Mouse (Mus musculus) gastrocnemius, adult 18-20 months (tissue): ENCODE data around the gene Kitl. TPM values are rescaled to one million over a fixed set of nuclear protein-coding genes. Genes with fewer than 3 reads are reported as not detected.

Experiments
- DNase-seq: peaks from one replicate; pipeline ENCODE4 v3.0.0; 2021; ENCODE audit warnings: low spot score
- total RNA-seq, 2 experiments: library from RNA; stranded (reverse); gene quantifications; 2 replicates each; pipeline ENCODE4 v1.2.3; 2021

The Kitl gene
- total RNA-seq, 2 experiments from 2014 or later, result 16.3 to 27.7 TPM

DNA sequence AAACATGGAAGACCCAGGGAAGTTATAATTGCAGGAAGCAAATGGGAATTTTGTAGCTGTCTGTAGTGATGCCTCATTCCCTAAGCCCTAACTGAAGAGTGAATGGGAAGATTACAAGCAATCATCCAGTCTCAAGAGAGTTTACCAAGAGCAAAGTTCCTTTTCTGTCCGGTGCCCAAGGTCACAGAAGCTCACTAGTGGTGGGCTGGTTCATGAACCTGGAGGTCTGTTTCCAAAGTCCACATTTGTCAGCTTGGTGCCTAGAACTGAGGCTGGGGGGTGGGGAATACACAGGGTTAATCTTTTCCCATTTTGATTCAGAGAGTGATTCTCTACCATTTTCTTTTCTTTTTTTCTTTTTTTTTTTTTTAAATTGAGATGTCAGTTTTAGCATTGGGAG lies 11.3 kb downstream of the Kitl start:
- DNase-seq, result no peak

DNA sequence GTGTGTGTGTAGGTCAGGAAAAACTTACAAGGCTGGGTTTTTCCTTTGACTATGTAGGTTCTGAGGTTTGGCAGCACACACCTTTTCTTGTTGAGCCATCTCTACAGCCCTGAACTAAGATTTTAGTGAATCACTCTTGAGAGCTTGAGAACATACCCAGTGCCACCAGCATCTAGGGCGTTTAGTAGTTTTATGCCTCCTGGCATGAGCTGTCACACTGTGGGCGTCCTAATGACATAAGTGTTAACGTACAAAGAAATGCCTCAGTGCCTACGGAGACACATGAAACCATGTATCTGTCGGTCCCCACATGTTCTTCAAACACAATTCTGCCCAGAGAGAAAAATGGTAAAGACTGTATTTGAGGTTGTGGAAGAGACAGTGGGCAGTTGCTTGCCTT lies 15.0 kb downstream of the Kitl start:
- no peak for DNase-seq

DNA sequence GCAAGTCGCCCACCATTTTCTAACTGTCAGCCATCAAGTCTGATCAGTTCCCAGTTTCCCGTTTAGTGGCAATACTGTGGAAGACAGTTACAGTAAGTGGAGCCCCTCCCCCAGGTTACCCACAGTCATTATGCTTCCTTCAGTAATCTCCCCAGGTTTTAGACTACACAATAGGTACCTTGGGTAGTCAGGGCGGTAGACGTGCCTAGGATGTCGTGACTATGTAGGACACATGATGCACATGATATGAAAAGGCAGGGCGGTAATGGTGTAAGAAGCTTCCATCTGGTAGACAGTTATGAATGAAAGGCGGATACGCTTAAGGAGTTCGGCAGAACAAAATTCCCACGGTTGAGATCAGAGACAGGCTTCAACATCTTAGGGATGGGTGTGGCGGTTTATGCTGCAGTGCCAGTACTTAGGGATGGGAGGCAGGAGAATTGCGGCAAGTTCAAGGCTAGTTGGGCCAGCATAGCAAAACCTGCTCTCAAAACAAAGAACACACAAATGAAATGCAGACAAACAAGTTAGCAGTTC lies 15.6 kb downstream of the Kitl start:
- DNase-seq, result no peak

DNA sequence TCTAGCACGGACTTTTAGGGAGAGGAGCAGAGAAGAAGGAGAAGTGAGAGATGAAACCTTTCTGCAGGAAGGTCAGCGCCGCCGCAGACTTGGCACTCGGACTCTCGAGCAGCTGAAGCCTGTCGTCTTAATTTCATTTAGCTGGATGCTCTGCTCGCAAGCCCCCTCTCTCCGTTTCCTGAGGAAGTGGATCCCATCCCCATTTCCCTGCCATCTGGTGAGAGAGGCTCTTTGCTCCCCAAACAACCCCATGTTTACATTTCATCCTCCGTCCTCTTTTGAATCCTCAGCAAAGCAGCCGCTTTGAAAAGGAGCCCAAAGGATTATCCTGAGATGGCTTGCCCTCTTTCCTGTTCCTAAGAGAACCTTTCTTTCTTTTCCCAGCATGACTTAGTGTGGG lies 16.2 kb downstream of the Kitl start:
- DNase-seq, result no peak

DNA sequence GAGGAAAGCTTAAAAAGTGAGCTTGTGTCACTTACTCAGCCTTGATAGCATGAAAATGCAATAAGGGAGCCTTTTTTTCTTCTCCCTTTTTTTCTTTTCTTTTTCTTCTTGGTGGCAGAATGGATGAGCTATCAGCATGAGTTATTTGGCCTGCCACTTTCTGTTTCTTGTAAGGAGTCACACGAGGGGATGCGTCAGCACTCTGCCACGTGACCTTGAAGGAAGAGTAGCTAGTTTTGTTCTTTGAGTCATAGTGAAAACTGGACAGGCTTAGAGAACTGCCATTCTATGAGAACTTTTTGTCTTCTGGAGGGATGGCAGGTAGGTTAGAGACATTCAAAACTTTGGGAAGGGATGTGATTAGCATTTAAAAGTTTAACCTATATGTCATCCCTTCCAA lies 17.1 kb downstream of the Kitl start:
- DNase-seq, result peak; percentile 12

DNA sequence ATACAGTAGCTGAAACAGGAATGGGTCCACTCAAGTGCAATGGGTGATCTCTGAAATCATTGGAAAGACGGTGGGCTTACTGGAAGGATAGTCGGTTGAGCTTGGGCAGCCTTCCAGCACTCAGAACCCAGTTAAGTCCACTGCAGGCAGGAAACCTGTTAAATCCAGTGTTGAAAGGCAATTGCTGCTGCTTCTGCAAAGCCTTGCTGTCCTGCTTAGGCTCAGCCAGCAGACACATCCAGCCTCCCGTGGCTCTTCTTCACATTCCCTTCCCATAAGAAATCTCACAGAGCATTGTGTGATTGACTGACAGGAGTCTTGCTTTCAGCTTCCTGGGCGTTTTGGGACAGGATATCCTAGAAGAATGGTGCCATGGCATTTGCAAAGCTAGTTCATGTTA lies 20.6 kb downstream of the Kitl start:
- no peak for DNase-seq

DNA sequence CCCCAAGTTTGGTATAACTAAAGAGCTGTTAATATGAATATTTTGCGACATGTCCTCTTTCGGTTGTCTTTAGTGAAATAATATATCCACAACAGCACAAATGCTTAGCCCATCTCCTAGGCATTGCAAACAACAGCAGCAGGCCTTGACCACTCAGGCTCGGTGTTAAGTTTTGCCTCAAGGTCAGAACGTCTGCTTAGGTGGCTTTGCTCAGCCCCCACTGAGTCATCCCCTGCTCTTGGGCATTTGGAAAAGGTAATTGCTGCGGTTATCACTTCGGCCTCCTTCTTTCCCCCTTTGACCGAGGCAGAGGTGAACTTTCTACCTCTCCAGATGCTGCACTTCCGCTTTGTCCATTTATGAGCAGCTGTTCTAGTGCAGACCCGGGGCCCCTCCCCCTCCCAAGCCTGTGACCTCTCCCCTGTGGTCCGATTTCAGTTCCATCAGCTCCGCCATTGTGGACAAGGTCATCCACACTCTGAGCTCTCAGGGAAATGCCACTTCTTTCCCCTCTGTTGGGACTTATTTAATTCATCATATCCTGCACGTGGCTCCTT lies 23.0 kb downstream of the Kitl start:
- no peak for DNase-seq

DNA sequence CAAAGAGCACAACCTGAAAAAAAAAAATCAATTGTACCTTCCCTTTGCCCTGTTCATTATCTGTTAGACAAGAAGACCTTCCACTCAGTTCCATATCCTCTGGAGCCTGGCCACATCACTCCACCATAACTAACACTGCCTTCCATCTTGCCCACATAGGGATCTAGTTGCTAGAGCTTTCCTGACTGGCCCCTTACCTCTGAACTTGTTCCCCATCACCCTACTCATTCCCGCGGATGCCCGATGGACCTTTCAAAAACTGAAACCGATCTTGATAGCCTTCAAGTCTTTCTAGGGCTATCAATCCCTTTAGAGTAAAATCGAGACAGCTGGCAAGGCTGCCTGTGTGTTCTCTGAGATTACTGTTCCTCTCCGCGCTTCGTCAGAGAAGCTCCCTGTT lies 23.6 kb downstream of the Kitl start:
- DNase-seq, result no peak

DNA sequence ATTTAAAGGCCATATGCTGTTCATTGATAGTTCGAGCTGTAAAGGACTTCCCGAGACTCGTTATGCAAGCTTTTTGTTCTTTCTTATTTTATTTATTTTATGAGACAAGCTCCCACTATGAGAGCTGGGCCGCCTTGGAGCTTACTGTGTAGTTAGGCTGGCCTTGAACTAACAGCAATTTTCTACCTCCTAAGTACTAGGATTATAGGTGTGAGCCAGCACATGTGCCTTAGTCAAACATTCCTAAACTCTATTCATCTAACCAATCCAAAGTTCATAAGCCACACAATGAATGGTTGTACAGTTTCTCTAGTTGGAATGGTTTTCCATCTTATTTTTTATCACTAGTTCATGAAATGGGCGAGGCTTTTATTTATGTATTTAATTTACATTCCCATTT lies 28.3 kb downstream of the Kitl start:
- DNase-seq, result no peak

DNA sequence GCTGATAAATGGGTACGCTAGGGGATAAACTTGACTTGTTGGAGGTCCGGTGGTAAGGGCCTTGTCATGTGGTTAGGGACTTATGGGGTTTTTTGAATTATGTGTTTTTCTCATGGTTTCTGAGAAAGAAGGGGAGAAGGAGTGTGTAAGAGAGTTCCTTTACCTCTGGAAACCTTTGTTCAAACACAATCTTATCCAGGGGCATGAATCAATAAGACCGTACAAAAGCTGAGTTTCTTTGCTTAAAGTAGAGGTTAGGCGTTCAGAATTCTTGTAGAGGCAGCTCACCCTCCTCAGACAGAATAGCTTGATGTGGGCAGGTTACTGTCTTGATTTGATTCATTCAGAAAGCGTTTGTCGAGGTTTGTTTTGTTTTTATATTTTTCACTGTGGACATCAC lies 28.7 kb downstream of the Kitl start:
- no peak for DNase-seq

DNA sequence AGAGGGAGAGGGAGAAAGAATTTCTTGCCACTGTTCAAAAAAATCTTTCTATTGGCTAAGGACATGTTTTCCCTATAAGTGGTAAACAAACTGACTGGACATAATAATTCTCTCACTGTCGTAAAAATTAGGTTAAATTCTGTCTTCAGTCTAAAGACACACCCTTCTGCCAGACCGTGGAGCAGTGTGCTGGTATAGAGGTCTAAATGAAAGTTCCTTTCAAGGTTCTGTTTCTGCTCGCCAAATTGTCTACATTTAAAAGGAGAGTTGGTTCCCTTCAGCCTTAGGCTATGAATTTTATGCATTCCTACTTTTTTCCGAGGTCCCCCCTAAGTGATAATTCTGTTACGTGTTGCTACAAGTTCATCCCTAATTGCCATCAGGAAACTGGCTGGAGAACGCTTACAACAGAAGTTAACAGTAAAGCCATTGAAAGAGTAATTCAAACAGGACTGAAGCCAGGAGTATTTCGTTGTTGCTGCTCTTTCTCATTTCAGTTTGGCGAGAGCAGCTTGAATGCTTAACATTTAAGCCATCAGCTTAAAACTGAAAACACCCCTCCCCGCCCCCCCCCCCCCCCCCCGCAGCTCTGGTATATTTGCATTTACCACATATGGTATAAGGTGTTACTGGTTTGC lies 35.8 kb downstream of the Kitl start:
- no peak for DNase-seq

DNA sequence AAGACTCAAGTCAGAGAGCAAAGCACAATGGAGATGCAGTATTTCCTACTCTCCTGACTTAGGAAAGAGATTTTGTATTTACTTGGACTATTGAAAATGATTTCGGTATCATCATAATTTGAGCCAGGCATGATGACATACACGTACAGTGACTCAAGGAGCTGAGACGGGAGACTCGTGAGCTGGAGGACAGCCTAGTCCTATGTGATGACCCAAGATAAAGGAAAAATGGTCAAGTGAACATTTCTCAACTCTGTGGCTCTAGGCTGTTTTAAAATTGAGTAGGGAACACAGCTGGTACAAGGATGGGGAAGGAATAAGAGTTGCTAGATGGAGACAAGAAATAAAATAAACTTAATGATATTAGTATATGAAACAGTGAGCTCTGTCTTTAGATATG lies 37.0 kb downstream of the Kitl start:
- no peak for DNase-seq

DNA sequence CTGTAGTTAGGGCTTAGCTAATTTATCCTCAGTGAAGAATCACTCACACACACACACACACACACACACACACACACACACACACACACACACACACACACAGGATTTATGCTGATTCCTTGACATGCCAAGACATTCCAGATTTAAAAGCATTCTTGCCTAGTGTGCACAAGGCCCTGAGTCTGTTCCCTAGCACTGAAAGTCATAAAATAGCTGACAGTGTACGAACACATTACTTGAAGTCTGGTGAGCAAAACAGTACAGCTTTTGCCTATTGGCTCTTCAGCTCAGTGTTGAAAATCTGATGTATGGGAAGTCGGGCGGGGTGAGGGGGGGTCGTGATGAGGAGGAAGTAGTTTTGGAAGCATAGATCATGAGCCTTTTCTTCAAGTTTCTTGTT lies 37.5 kb downstream of the Kitl start:
- DNase-seq, result no peak

DNA sequence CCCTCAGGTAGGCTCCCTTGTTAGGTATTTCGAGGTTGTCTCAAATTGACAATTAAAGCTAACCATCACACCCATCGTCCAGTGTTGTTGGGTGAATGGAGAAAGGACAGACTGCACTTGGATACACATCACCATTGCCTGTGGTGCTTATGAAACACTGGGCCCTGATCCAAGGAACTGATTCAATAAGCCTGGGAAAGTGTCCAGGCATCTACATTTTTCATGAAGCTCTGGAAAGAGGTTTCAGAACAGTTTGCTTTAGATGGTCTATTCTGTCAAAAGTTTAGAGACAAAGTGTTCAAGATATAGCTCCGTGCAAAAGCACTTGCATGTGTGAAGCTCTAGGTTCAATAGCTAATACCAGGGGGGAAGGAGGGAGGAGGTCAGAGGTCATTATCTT lies 38.6 kb downstream of the Kitl start:
- peak; percentile 43 for DNase-seq

DNA sequence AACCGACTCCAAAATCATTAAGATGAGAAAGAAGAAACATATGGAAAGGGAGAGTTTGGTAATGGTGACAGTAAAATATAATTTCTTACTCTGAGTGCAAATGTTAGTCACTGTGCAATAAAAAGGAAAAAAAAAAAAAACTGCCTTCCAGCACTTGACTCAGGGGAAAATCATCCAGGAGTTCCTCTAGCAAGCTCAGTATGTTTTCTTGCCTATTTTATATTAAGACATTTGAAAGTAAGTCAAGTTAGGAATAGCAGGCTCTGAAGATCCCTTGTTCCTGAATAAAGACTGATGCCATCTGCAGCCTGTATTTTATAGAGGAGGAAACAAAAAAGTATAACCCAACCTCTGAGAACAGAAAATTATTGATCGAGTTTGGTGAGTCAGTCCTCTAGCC lies 39.7 kb downstream of the Kitl start:
- no peak for DNase-seq

DNA sequence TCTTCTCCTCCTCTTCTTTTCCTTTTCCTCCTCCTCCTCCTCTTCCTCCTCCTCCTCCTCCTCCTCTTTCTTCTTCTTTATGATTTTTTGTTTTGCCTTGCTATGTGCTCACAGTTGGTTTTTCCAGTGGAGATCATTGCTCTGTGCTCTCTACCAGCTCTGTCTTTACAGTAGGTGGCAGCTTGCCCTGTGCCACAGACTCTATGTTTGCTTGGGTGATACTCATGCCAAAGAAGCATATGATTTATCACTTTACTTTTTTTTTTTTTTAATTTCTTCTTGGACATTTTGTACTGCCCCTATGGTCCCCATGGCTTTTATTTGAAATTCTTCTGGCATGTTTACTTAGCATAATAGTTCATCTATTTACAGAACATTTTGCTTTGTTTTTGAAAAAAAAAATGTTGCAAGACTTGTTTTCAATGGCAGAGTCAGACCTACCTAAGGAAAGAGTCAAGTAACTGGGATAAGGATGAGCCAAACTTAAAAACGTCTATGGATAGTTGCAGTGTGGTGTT lies 41.7 kb downstream of the Kitl start:
- DNase-seq, result no peak

DNA sequence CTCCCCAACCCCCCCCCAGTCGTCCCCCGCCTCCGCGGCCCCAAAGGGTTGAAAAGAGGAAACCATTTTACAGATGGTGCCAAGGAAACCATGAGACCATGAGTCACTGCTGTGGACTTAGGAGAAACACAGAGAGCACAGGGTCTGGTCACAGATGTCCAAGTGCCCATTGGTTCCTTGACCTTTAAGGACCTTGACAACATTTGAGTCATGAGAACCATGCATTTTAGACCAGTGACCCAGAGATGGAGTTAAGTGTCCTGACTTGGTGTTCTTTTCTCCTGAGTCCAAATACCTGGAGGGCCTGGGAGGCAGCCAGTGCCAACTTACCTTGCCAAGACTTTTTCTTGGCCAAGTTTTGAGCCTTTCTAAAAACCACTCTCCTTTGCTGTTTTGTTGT lies 43.9 kb downstream of the Kitl start:
- no peak for DNase-seq

DNA sequence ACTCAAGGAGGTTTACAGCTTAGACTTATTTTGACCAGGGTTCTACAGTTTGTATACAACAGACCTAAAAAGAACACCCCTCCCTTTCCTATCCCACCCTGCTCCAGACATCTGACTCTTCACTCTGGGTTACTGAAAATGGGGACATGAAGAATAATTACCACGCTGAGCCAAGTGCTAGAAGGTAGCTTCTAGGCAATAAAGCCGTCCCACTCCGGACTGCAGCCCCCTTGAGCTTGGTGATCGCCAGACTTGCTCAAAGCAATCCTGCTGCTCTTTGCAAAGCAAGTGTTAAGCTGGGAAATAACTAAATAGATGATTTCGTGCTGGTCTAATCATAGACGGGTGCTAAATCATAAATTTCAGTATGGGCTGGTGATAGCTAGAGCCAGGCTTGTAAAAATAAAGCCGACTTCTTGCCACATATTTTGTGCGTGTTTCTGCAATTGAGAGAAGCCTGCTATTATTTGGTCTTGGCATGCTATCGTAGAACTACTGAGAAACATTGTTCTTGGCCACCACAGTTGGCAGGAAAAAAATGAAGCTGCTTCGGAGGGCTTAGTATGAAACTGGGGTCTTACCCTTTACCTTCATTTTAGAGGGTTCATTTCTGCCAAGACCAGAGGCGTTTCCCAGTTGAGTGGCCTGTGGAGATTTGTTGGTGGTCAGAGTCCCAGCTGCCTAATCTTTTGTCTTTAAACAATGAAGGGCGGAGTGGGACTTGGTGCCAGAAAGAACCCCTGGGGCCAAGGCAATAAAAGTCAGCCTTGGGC lies 50.3 kb downstream of the Kitl start:
- no peak for DNase-seq

DNA sequence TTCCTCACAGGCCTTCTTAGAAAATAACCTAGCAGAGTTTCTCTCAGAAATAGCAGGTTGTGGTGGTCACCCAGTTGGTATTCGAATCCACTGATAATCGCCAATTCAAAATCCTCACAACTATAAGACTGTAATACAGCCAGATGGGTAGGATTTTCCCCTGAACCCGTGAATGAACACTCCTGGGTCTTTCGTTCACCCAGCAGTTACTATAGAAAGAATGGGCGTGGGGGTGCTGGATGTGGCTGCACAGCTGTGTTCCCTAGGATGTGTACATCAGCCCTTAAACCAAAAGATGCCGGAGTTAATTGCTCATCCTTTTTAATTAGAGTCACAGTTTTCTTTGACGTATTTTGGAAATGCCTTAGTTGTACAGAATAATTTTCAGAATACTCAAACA lies 50.9 kb downstream of the Kitl start:
- no peak for DNase-seq

DNA sequence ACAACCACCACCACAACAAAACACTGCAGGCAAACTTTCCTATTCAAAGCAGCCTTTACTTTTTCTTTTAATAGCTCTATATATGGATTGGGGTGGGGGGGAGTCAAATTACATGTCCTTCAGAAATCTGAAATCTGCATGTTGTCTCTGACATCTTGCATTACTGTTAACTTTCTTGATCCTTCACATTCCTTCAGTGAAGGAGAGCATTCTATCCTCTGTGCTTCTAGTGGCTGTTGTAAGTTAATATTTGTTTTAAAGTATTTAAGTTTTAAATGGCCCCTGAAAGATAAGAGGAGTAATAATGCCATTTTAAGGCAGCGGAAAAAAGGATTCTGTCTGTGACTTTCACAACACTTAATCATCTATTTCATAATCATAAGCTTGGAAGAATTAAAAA lies 57.2 kb downstream of the Kitl start:
- no peak for DNase-seq

DNA sequence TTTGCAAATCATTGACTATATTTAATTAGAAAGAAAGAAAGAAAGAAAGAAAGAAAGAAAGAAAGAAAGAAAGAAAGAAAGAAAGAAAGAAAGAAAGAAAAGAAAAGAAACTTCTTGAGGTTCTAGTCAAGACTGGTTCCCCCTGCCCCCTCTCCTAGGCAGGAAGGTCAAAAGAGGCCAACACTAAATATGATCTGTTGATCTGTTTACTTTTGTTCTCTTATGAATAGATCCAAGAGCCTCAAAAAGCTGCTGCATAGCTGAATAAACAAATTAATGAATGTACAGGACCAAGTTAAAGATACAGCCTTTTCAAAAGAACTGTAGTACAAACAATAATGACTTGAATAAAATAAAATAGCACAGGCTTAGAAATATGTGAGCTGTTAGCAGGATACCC lies 57.7 kb downstream of the Kitl start:
- DNase-seq, result no peak

DNA sequence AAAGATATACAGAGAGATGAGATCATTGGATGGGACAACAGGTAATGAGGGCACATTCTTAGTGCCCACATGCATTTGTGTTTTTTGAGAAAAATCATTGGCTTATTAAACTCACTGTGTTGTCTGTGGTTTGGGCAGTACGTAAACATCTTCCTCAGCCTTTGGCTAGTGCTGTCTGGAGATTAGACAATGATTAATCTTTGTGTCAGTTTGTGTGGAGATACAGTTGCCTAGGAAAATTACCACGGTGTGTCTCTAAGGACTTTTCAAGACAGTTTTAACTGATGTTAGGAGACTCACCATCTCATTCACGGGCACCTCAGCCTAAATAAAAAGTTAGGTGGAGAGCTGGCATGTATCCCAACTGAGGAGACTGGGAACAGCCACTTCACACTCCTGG lies 85.7 kb downstream of the Kitl start:
- DNase-seq, result no peak

DNA sequence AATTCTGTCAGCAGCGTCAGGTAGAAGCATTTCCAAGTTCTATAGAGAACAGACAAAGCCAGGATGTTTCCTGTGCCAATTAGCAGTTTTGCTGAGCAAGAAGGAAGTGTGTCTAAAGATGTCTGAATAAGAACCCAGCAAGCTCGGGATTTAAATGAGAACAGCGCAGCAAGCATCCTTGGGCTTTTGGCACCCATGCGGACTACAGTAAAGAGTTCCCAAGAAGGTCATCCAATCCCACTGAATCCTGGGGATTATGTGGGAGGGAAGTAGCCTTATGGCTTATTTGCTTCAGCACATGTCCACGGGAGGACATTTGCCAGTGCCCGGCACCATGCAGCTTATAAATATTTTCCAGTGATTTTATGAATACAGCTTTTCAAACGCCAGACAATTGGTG lies 95.8 kb downstream of the Kitl start:
- no peak for DNase-seq
